Mouse (Mus musculus): ENCODE results near the gene Rps18.

GRCm38 (mm10) chr17:33957493-33957892, 1.7 kb upstream of the Rps18 start:
- TF ChIP-seq POLR2A (IDR thresholded peaks at IDR 0.05; ENCODE audit: control insufficient read depth, extremely low read depth, insufficient read depth, low read length, poor library complexity), result no peak
- TF ChIP-seq CTCF (IDR thresholded peaks at IDR 0.05; ENCODE audit: borderline replicate concordance, control insufficient read depth, extremely low read depth, insufficient read depth, low read length, poor library complexity), result no peak
